Mouse (Mus musculus) 3134 (cell line): Measurements from ENCODE around the gene Dcaf5.

ENCODE experiments used
- DNase-seq: peaks from one replicate; pipeline ENCODE4 v3.0.0-alpha.2; 2011; ENCODE audit warnings: low spot score; ENCODE audit not compliant: insufficient read length; ENCODE audit errors: extremely low read depth

The Dcaf5 gene

GRCm38 (mm10) chr12:80410855-80411254 lies 25.5 kb downstream of the Dcaf5 start:
- DNase-seq = no peak

GRCm38 (mm10) chr12:80407824-80408223 lies 28.6 kb downstream of the Dcaf5 start:
- peak; percentile 48 for DNase-seq

DNA sequence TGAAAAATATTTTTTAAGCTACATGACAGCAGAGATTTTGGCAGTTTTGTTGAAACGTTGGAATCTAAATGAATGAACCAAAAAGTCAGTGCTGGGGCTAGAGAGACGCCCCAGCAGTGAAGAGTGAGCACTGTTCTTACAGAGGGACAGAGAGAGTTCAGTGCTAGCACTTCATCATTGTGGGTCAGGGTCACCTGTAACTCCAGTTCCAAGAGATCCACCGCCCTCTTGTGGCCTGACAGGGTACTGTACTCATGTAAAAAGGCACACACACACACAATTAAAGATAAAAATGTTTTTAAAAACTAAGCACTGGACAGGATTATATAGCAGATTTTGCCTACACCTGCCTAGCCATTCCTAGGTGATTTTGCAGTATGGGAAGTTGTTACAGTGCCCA lies 29.8 kb downstream of the Dcaf5 start:
- no peak for DNase-seq

DNA sequence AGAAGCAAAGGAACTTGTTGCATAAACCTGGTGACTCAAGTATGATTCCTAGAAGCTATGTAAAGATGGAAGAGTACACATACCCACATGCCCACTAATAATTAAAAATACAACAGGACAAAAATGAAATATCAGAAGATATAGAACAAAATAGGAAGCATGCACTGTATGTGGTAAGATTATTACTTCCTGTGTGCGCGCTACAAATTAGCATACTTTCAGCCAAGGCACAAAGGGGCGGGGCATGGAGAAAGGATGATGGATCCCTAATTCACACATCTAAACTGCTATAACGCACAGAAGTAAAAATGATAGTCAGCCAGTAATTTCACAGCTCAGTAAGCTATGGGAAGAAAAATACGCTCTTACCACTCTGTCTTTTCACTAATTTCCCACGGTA lies 32.3 kb downstream of the Dcaf5 start:
- no peak for DNase-seq

- DNase-seq = no peak
These were observed 37.3 kb downstream of the Dcaf5 start for GRCm38 (mm10) chr12:80399147-80399546.

DNA sequence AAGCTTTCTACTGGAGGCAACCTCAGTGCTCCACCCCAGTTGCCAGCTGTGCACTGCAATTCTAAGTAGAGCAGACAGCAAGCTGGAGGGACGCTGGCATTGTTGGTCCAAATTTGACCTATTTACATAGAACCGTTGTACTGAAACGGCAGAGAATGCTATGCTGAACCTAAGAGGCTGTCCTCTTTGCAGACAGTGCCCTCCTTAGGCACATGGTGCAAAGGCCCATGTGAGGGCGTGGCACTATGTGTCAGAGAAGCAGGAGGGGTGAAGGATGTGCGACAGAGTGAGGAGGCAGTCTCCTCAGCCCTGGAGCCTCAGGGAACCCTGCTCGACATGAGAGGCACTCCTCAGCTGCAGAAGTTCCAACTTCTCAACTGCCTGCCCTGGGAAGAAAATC lies 40.0 kb downstream of the Dcaf5 start:
- no peak for DNase-seq

- DNase-seq = no peak
These were observed 41.1 kb downstream of the Dcaf5 start for GRCm38 (mm10) chr12:80395270-80395669.

GRCm38 (mm10) chr12:80394045-80394444 lies 42.4 kb downstream of the Dcaf5 start:
- DNase-seq = no peak

- DNase-seq = no peak
These were observed 47.0 kb downstream of the Dcaf5 start for GRCm38 (mm10) chr12:80389448-80389847.

- no peak for DNase-seq
These were observed 49.1 kb downstream of the Dcaf5 start for GRCm38 (mm10) chr12:80387326-80387725.

GRCm38 (mm10) chr12:80385361-80385760 lies 51.0 kb downstream of the Dcaf5 start:
- no peak for DNase-seq

DNA sequence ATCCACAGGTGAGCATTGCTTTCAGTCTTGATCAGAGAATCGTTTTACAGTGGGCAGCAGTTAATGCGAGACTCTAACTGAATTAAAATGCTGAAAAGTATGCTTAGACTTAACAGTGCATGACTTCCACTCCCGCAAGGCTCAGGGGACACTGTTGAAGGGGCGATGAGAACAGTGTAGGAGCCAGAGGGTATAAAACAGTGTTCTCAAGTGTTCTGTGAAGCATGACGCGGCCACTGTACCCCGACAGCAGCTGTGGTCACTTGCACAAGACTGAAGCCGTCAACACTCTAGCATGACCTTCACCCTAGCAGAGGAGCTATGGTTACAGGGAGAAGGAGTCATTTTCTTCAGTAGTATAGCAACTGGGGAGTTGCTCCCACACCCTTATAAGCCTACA lies 52.9 kb downstream of the Dcaf5 start:
- no peak for DNase-seq

DNA sequence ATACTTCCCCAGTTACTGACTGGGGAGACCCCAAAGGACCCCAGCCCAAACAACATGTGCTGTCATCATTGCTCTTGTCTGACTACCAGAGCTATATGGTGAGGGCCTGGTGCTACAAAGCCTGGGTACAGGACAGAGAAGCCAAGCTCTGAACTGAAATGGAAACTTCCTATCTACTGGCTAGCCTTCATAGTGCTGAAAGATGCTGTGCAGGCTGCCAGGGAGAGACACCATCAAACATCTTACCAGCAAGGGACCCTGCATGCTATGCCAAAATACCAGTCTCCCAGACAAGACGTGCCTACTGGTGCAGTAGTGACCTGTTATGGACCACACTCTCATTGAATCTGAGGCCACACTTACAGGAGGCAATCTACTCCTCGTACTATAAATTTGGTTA lies 53.6 kb downstream of the Dcaf5 start:
- DNase-seq = no peak

GRCm38 (mm10) chr12:80379831-80380457 lies 56.5 kb downstream of the Dcaf5 start:
- peak; percentile 81 for DNase-seq

DNA sequence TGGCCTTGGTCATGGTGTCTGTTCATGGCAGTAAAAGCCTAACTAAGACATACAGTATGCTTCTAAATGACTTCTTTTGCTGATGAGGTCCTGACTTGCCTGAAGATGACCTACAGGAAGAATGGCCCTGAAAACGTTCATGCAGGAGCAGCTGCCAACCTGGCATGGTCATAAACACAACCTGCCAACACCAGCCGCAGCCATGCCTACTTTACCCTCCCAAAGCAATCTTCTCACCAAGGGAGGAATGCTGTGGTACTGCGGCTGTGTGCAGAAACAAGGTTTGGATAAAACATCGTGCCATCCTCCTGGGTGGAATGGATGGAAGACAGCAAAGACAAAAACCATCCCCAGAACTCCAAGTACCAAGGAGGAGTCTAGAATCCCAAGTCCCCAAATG lies 57.0 kb downstream of the Dcaf5 start:
- peak; percentile 74 for DNase-seq

GRCm38 (mm10) chr12:80377604-80378003 lies 58.8 kb downstream of the Dcaf5 start:
- DNase-seq = peak; percentile 40

DNA sequence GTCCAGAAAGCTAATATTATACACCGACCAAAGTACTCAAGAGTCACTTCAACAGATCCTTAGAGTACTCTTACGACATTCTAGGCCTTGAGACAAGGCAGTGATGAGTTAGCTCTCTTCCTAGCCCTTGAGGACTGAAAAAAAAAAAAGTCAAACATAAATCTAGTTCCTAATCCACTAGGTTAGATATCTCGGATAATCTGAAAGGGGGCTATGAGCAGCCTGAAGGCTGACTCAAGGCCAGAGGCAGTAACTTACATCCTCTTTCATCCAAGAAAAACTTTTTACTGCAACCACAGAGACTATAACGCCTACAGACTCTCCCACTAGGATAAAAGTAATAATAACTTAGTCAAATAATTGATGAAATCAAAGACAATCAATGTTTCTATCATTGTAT lies 60.7 kb downstream of the Dcaf5 start:
- DNase-seq = no peak

DNA sequence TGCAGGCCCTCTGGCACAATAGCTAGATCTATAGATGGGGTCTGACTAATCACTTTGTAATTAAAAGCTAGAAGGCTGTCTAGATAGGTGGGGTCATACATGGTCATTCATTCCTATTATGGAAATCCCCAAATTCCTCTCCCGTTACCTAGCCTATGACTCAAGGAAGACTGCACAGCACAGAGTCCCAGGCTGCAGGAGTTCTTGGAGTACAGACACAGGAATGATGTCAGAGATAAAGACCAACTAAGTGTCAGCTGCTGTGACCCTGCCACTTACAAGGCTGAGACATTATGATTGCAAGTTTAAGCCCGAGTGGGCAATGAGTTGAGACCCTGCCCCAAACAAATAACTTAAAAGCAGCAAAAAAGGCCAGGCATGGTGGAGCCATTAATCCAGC lies 61.7 kb downstream of the Dcaf5 start:
- peak; percentile 47 for DNase-seq

DNA sequence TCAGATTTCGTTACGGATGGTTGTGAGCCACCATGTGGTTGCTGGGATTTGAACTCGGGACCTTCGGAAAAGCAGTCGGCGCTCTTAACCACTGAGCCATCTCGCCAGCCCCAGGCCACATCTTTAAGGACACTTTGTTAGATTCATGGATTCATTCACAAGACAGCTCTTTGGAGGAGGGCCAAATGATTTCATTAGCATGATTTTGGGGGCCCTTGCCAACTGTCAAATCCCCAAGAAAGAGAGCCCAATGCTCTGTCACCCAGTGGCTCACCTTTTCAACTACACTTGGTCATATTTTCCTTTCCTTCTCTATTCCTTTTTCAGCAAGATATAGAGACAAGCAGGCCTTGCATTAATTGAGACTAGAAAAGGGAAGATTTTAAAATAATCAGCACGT lies 63.5 kb downstream of the Dcaf5 start:
- DNase-seq = no peak

- no peak for DNase-seq
These were observed 69.2 kb downstream of the Dcaf5 start for GRCm38 (mm10) chr12:80367227-80367626.

- DNase-seq = peak; percentile 73
These were observed 70.4 kb downstream of the Dcaf5 start for GRCm38 (mm10) chr12:80366004-80366480.

- no peak for DNase-seq
These were observed 71.1 kb downstream of the Dcaf5 start for GRCm38 (mm10) chr12:80365345-80365744.

GRCm38 (mm10) chr12:80361655-80362054 lies 74.7 kb downstream of the Dcaf5 start:
- DNase-seq = no peak
